Mouse (Mus musculus) neural tube, embryonic 13.5 days (tissue): ENCODE data around the gene Ptprn2. TPM values are rescaled to one million over a fixed set of nuclear protein-coding genes. Genes with fewer than 3 reads are reported as not detected.

Source experiments
- ATAC-seq: fragments of 200-750 bp; cut with Nextera tagmentation; 2 replicates; pipeline ENCODE4 v1.8.0; 2017; ENCODE audit warnings: low read depth, mild to moderate bottlenecking, moderate TSS enrichment, moderate library complexity
- H3K27ac ChIP-seq: fragments of 300-500 bp; sonication (generic); replicated peaks from 2 replicates; pipeline ENCODE4 v1.5.1; 2015; ENCODE audit warnings: moderate library complexity, mild to moderate bottlenecking, inconsistent platforms
- H3K27me3 ChIP-seq: fragments of 300-500 bp; sonication (generic); 2 replicates; pipeline ENCODE4 v1.6.1; 2015; ENCODE audit warnings: mild to moderate bottlenecking, inconsistent platforms
- H3K36me3 ChIP-seq: fragments of 300-500 bp; sonication (generic); 2 replicates; pipeline ENCODE4 v1.6.1; 2015; ENCODE audit warnings: mild to moderate bottlenecking, inconsistent platforms
- H3K4me1 ChIP-seq: fragments of 300-500 bp; sonication (generic); replicated peaks from 2 replicates; pipeline ENCODE4 v1.6.1; 2015; ENCODE audit warnings: inconsistent platforms
- H3K4me2 ChIP-seq: fragments of 300-500 bp; sonication (generic); 2 replicates; pipeline ENCODE4 v1.6.1; 2015; ENCODE audit warnings: inconsistent platforms, mild to moderate bottlenecking, moderate library complexity
- H3K4me3 ChIP-seq: fragments of 300-500 bp; sonication (generic); 2 replicates; pipeline ENCODE4 v1.5.1; 2015; ENCODE audit warnings: mild to moderate bottlenecking, inconsistent platforms
- H3K9ac ChIP-seq: fragments of 300-500 bp; sonication (generic); 2 replicates; pipeline ENCODE4 v1.6.1; 2015; ENCODE audit warnings: moderate library complexity, mild to moderate bottlenecking, inconsistent platforms
- H3K9me3 ChIP-seq: fragments of 300-500 bp; sonication (generic); 2 replicates; pipeline ENCODE4 v1.6.1; 2016; ENCODE audit warnings: inconsistent platforms
- WGBS: fragments of 180-500 bp; shearing (Covaris S2); methylation state at CpG from one replicate; pipeline ENCODE4 v1.1.7; 2015; 5-methylcytosine and 5-hydroxymethylcytosine counted together
- polyA plus RNA-seq: library from polyadenylated mRNA; unstranded; fragments of >200 nt; fragmentation: Nextera tagmentation; extraction: Ambion mirVana; gene quantifications from 2 replicates; pipeline ENCODE4 v1.2.1, GENCODE M21; 2015

Gene Ptprn2
- polyA plus RNA-seq, 1 experiment from 2014 or later: 10.6 TPM

- peak; percentile 89 for ATAC-seq
- 13% methylated on average over 3 of the region's 3 CpGs for WGBS
- Histone ChIP-seq H3K4me3 (no peak overlapping the region), H3K27me3 (peaks cover 11% of the 10 kb centered on the region; the same call in 1 of the 2 replicates), H3K9me3 (no peaks in the 10 kb centered on the region), H3K4me1 (peaks cover 27% of the 10 kb centered on the region), H3K9ac (no peak overlapping the region), H3K36me3 (no peaks in the 10 kb centered on the region), H3K27ac (peak overlapping the region; percentile 81), H3K4me2 (no peak overlapping the region)
Observed at GRCm38 (mm10) chr12:116938158-116938854, 452.8 kb downstream of the Ptprn2 start.

GRCm38 (mm10) chr12:116943883-116944282 lies 458.4 kb downstream of the Ptprn2 start:
- no peak for ATAC-seq
- H3K4me2 ChIP-seq: no peak overlapping the region
- H3K9me3 ChIP-seq: no peaks in the 10 kb centered on the region
- no peaks in the 10 kb centered on the region for H3K27me3 ChIP-seq
- H3K27ac ChIP-seq: no peak overlapping the region
- WGBS: 83% methylated on average over 5 of the region's 5 CpGs
- H3K4me1 ChIP-seq: peaks cover 6% of the 10 kb centered on the region
- H3K36me3 ChIP-seq: no peaks in the 10 kb centered on the region
- H3K4me3 ChIP-seq: no peak overlapping the region
- no peak overlapping the region for H3K9ac ChIP-seq

- Histone ChIP-seq H3K4me1 (no peaks in the 10 kb centered on the region), H3K27ac (0 out of 2 replicates have a peak overlapping the region, but pooled peaks have one; percentile 28), H3K27me3 (no peaks in the 10 kb centered on the region), H3K36me3 (no peaks in the 10 kb centered on the region), H3K4me2 (no peak overlapping the region), H3K4me3 (no peak overlapping the region), H3K9ac (no peak overlapping the region), H3K9me3 (no peaks in the 10 kb centered on the region)
- no peak for ATAC-seq
- whole genome bisulfite sequencing: 64% methylated on average over 4 of the region's 4 CpGs
Observed at GRCm38 (mm10) chr12:116948151-116948928, 462.8 kb downstream of the Ptprn2 start.

- no peak overlapping the region for H3K4me2 ChIP-seq
- no peaks in the 10 kb centered on the region for H3K9me3 ChIP-seq
- no peaks in the 10 kb centered on the region for H3K4me1 ChIP-seq
- no peaks in the 10 kb centered on the region for H3K36me3 ChIP-seq
- H3K27ac ChIP-seq: no peak overlapping the region
- ATAC-seq: no peak
- 81% methylated on average over 3 of the region's 3 CpGs for WGBS
- no peak overlapping the region for H3K9ac ChIP-seq
- no peak overlapping the region for H3K4me3 ChIP-seq
- H3K27me3 ChIP-seq: no peaks in the 10 kb centered on the region
Observed at GRCm38 (mm10) chr12:116949726-116950125, 464.2 kb downstream of the Ptprn2 start.

- no peaks in the 10 kb centered on the region for H3K4me1 ChIP-seq
- no peaks in the 10 kb centered on the region for H3K27me3 ChIP-seq
- no peak overlapping the region for H3K27ac ChIP-seq
- 75% methylated on average over 13 of the region's 13 CpGs for WGBS
- H3K4me3 ChIP-seq: no peak overlapping the region
- no peak overlapping the region for H3K4me2 ChIP-seq
- no peak overlapping the region for H3K9ac ChIP-seq
- no peaks in the 10 kb centered on the region for H3K36me3 ChIP-seq
- no peaks in the 10 kb centered on the region for H3K9me3 ChIP-seq
- ATAC-seq: peak; percentile 45; the same call in 1 of the 2 replicates
Observed at GRCm38 (mm10) chr12:116952452-116953205, 467.1 kb downstream of the Ptprn2 start.

GRCm38 (mm10) chr12:116959164-116959563 lies 473.6 kb downstream of the Ptprn2 start:
- 89% methylated on average over 2 of the region's 2 CpGs for WGBS
- H3K4me1 ChIP-seq: 0 out of 2 replicates have a peak, but pooled peaks cover 7% of the 10 kb centered on the region
- no peaks in the 10 kb centered on the region for H3K27me3 ChIP-seq
- H3K36me3 ChIP-seq: no peaks in the 10 kb centered on the region
- no peak overlapping the region for H3K27ac ChIP-seq
- no peak overlapping the region for H3K9ac ChIP-seq
- H3K4me3 ChIP-seq: no peak overlapping the region
- H3K9me3 ChIP-seq: no peaks in the 10 kb centered on the region
- ATAC-seq: no peak; the same call in 1 of the 2 replicates
- H3K4me2 ChIP-seq: no peak overlapping the region

GRCm38 (mm10) chr12:116963906-116964305 lies 478.4 kb downstream of the Ptprn2 start:
- no peaks in the 10 kb centered on the region for H3K27me3 ChIP-seq
- H3K4me3 ChIP-seq: no peak overlapping the region
- H3K4me2 ChIP-seq: no peak overlapping the region
- H3K9ac ChIP-seq: no peak overlapping the region
- no peak for ATAC-seq
- H3K9me3 ChIP-seq: no peaks in the 10 kb centered on the region
- H3K27ac ChIP-seq: no peak overlapping the region
- WGBS: 100% methylated on average over 1 of the region's 1 CpGs
- H3K36me3 ChIP-seq: no peaks in the 10 kb centered on the region
- H3K4me1 ChIP-seq: peaks cover 25% of the 10 kb centered on the region

GRCm38 (mm10) chr12:116968215-116968939 lies 482.9 kb downstream of the Ptprn2 start:
- ATAC-seq: peak; percentile 70
- Histone ChIP-seq H3K4me1 (peaks cover 40% of the 10 kb centered on the region), H3K4me3 (no peak overlapping the region), H3K36me3 (no peaks in the 10 kb centered on the region), H3K27me3 (no peaks in the 10 kb centered on the region), H3K27ac (peak overlapping the region; percentile 29), H3K9me3 (no peaks in the 10 kb centered on the region), H3K9ac (no peak overlapping the region), H3K4me2 (no peak overlapping the region)
- WGBS: 47% methylated on average over 8 of the region's 8 CpGs

- no peak for ATAC-seq
- 71% methylated on average over 5 of the region's 5 CpGs for WGBS
- peaks cover 21% of the 10 kb centered on the region for H3K4me1 ChIP-seq
Observed at GRCm38 (mm10) chr12:116975547-116975946, 490.0 kb downstream of the Ptprn2 start.

GRCm38 (mm10) chr12:116976981-116977380 lies 491.5 kb downstream of the Ptprn2 start:
- no peak overlapping the region for H3K4me3 ChIP-seq
- ATAC-seq: no peak
- no peaks in the 10 kb centered on the region for H3K36me3 ChIP-seq
- no peak overlapping the region for H3K4me2 ChIP-seq
- peaks cover 12% of the 10 kb centered on the region; the same call in 1 of the 2 replicates for H3K4me1 ChIP-seq
- H3K9me3 ChIP-seq: no peaks in the 10 kb centered on the region
- H3K27ac ChIP-seq: no peak overlapping the region
- no peak overlapping the region for H3K9ac ChIP-seq
- no peaks in the 10 kb centered on the region for H3K27me3 ChIP-seq
- 86% methylated on average over 6 of the region's 6 CpGs for WGBS

More at GRCm38 (mm10) chr12:116975547-116975946, 490.0 kb downstream of the Ptprn2 start:
- Histone ChIP-seq H3K27me3 (no peaks in the 10 kb centered on the region), H3K4me3 (no peak overlapping the region), H3K27ac (no peak overlapping the region), H3K4me2 (no peak overlapping the region), H3K36me3 (no peaks in the 10 kb centered on the region), H3K9me3 (no peaks in the 10 kb centered on the region), H3K9ac (no peak overlapping the region)

- Histone ChIP-seq H3K36me3 (no peaks in the 10 kb centered on the region), H3K4me1 (peaks cover 8% of the 10 kb centered on the region; the same call in 1 of the 2 replicates), H3K4me2 (no peak overlapping the region), H3K9ac (no peak overlapping the region), H3K27me3 (no peaks in the 10 kb centered on the region), H3K9me3 (no peaks in the 10 kb centered on the region), H3K27ac (no peak overlapping the region), H3K4me3 (no peak overlapping the region)
- ATAC-seq: no peak
- WGBS: 89% methylated on average over 6 of the region's 6 CpGs
Observed at GRCm38 (mm10) chr12:116978201-116978600, 492.7 kb downstream of the Ptprn2 start.
